Mouse (Mus musculus) embryo, embryonic 11 days (tissue): ENCODE results near the gene Olfr1467.

ENCODE experiments used
- DNase-seq: peaks from one replicate; pipeline ENCODE4 v3.0.0-alpha.2; 2015

Olfr1467 gene

DNA sequence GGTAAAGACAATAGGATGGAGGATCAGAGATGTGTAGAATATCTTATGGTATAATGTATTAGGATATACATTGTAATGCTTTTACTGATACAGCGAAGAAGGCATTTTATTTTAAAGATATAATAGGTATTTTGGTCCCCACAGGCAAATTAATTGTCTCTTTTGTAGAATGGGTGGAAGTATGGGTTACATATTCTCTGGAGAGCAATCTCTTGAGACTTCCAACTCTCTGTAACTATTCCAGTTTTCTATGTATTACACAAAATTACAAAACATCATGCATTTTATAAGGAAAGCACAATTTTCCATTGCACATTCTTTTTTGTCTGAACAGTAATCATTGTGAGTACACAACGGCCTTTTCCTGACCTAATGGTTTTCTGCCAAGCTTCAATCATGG is at the start of gene Olfr1467:
Gene Olfr1467, plus strand, starts transcription at position 301 of the 400 bp plus-strand sequence.
- no peak for DNase-seq

DNA sequence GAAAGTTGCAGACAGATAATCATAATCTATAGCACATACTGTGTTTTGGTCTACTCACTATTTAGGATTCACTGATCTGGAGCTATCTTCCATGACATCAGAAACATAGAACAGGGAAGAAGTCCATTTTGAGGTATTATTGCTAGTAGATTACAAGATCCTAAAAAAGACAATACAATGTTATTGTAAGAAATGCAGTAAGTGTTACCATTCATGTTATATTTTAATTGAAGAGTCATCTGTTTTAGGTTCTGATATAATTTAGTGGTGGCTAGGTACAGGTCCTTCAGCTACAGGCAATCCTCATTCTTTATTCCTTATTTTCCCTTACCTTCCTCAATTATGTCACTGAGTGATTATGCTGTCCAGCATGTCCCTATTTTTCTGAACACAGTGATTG is 46.6 kb upstream of the Olfr1467 start, which contains the start of gene Olfr1465:
Gene Olfr1465, minus strand, starts transcription at position 101 of the 400 bp plus-strand sequence.
- no peak for DNase-seq

DNA sequence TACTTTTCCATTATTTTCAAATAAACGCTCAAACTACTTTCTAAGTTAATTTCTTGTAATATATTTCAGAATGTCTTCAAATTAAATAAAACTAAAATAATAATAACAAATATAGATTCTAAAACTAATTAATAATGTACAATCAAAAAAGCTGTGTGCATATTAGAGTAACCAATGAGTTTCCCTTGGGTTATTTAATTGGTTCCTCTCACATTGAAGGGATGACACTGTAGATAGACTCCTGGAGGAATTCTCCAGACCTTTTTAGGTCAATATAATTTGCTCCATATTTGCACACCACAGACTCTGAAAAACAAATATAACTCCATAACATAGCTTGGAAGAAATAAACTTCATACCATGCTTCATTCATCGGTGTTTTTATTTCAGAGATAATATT is 23.5 kb upstream of the Olfr1467 start, which contains the start of gene Olfr1466:
Gene Olfr1466, plus strand, starts transcription at position 301 of the 400 bp plus-strand sequence.
- no peak for DNase-seq

DNA sequence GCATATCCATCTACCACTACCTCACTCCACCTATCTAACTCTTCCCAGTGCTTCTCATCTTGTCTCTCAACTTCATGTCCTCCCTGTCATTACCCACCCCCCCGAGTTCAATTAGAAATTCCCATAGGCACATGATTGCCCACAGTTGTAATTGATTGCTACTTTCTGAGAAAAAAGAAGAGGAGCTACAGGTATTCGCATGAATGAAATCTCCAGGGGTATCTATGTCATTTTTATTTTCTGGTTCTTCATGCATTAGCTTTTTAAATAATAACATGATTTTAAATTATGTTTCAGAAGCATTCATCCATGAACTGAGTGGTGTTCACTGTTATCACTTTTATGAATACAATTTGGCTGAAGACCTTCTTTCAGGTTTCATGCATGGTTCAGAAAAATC is 45.5 kb downstream of the Olfr1467 start, which contains the start of gene Olfr1469:
Gene Olfr1469, plus strand, starts transcription at position 301 of the 400 bp plus-strand sequence.
- no peak for DNase-seq
